Mouse (Mus musculus): ENCODE results near the gene Zdhhc11.
A peak's percentile ranks its signal among the peaks of the same experiment; 100 is the strongest.

The Zdhhc11 gene

GRCm38 (mm10) chr13:73963551-73963950, at the start of gene Zdhhc11:
Gene Zdhhc11 (plus strand): TSS chr13:73963851.
- no peak for DNase-seq

GRCm38 (mm10) chr13:73932201-73932600, 31.4 kb upstream of the Zdhhc11 start:
- no peak for DNase-seq

- no peak for DNase-seq
Measured at GRCm38 (mm10) chr13:73936938-73937320, 26.7 kb upstream of the Zdhhc11 start.

GRCm38 (mm10) chr13:73937321-73938176, 26.1 kb upstream of the Zdhhc11 start, which contains the start of the genes Trip13 and Brd9:
Gene Trip13 (minus strand): TSS chr13:73937784.
Gene Brd9 (plus strand): TSS chr13:73937811.
- DNase-seq: peak; percentile 91 to 93

GRCm38 (mm10) chr13:73938177-73938560, 25.5 kb upstream of the Zdhhc11 start:
- DNase-seq: peak in 1 of 2 experiments; percentile 10

GRCm38 (mm10) chr13:73939101-73939500, 24.6 kb upstream of the Zdhhc11 start:
- DNase-seq: no peak

- no peak for DNase-seq
Measured at GRCm38 (mm10) chr13:73944606-73945005, 19.0 kb upstream of the Zdhhc11 start.

GRCm38 (mm10) chr13:73953551-73954130, 10.0 kb upstream of the Zdhhc11 start:
- no peak for DNase-seq

GRCm38 (mm10) chr13:73954666-73955065, 9.0 kb upstream of the Zdhhc11 start:
- DNase-seq: no peak

- no peak for DNase-seq
Measured at GRCm38 (mm10) chr13:73955531-73955930, 8.1 kb upstream of the Zdhhc11 start.

GRCm38 (mm10) chr13:73960117-73960652, 3.5 kb upstream of the Zdhhc11 start:
- no peak for DNase-seq

GRCm38 (mm10) chr13:73961177-73961576, 2.5 kb upstream of the Zdhhc11 start:
- no peak for DNase-seq

GRCm38 (mm10) chr13:73970545-73971448, 7.1 kb downstream of the Zdhhc11 start:
- DNase-seq: peak; percentile 55 to 57

GRCm38 (mm10) chr13:73974523-73974922, 10.9 kb downstream of the Zdhhc11 start:
- no peak for DNase-seq

GRCm38 (mm10) chr13:73976935-73977334, 13.3 kb downstream of the Zdhhc11 start:
- DNase-seq: no peak

GRCm38 (mm10) chr13:73990325-73990724, 26.7 kb downstream of the Zdhhc11 start:
- DNase-seq: no peak

- no peak for DNase-seq
Measured at GRCm38 (mm10) chr13:73990761-73991160, 27.1 kb downstream of the Zdhhc11 start.

- DNase-seq: no peak
Measured at GRCm38 (mm10) chr13:73991267-73991666, 27.6 kb downstream of the Zdhhc11 start.

- no peak for DNase-seq
Measured at GRCm38 (mm10) chr13:73996456-73996855, 32.8 kb downstream of the Zdhhc11 start.

GRCm38 (mm10) chr13:74000519-74000918, 36.9 kb downstream of the Zdhhc11 start:
- no peak for DNase-seq

GRCm38 (mm10) chr13:74000961-74001360, 37.3 kb downstream of the Zdhhc11 start:
- no peak for DNase-seq

- no peak for DNase-seq
Measured at GRCm38 (mm10) chr13:74001492-74001891, 37.8 kb downstream of the Zdhhc11 start.

- DNase-seq: peak in 1 of 2 experiments; percentile 6
Measured at GRCm38 (mm10) chr13:74006881-74007280, 43.2 kb downstream of the Zdhhc11 start.
